Mouse (Mus musculus) hindbrain, embryonic 14.5 days (tissue): ENCODE measurements at regions not wholly inside any gene's neighbourhood (a gene's known extent, or its start where the extent isn't known, plus 50 kb on each side); places are given as distances from the start of the nearest gene placed in this dataset.
A peak's percentile ranks its signal among the peaks of the same experiment; 100 is the strongest.

Experiments
- ATAC-seq: fragments of 200-750 bp; cut with Nextera tagmentation; 2 replicates; pipeline ENCODE4 v1.8.0; 2017; ENCODE audit warnings: moderate number of reproducible peaks, mild to moderate bottlenecking, moderate TSS enrichment, moderate library complexity; ENCODE audit not compliant: low FRiP score
- DNase-seq: peaks from one replicate; pipeline ENCODE4 v3.0.0-alpha.2; 2015; ENCODE audit warnings: low spot score
- H3K27ac ChIP-seq: fragments of 300-500 bp; sonication (generic); 2 replicates; pipeline ENCODE4 v1.5.1; 2014; ENCODE audit warnings: mild to moderate bottlenecking, moderate library complexity
- H3K27me3 ChIP-seq: fragments of 300-500 bp; sonication (generic); 2 replicates; pipeline ENCODE4 v1.6.1; 2014; ENCODE audit warnings: mild to moderate bottlenecking, low read length, mixed read lengths; ENCODE audit not compliant: control insufficient read depth, insufficient read depth
- H3K36me3 ChIP-seq: fragments of 300-500 bp; sonication (generic); replicated peaks from 2 replicates; pipeline ENCODE4 v1.6.1; 2014; ENCODE audit not compliant: control insufficient read depth, insufficient read depth
- H3K4me1 ChIP-seq: fragments of 300-500 bp; sonication (generic); replicated peaks from 2 replicates; pipeline ENCODE4 v1.6.1; 2014; ENCODE audit warnings: antibody characterized with exemption, low read length, mixed read lengths; ENCODE audit not compliant: control insufficient read depth, insufficient read depth
- H3K4me2 ChIP-seq: fragments of 300-500 bp; sonication (generic); replicated peaks from 2 replicates; pipeline ENCODE4 v1.6.1; 2014; ENCODE audit warnings: mild to moderate bottlenecking, moderate library complexity
- H3K4me3 ChIP-seq: fragments of 300-500 bp; sonication (generic); replicated peaks from 2 replicates; pipeline ENCODE4 v1.5.1; 2014; ENCODE audit warnings: mild to moderate bottlenecking, low read length
- H3K9ac ChIP-seq: fragments of 300-500 bp; sonication (generic); 2 replicates; pipeline ENCODE4 v1.6.1; 2014
- H3K9me3 ChIP-seq: fragments of 300-500 bp; sonication (generic); 2 replicates; pipeline ENCODE4 v1.6.1; 2016; ENCODE audit warnings: low read length; ENCODE audit not compliant: control insufficient read depth
- WGBS: fragments of 180-500 bp; shearing (Covaris S2); extraction: QIAGEN DNeasy Blood & Tissue Kit; methylation state at CpG from one replicate; pipeline ENCODE4 v1.1.7; 2014; 5-methylcytosine and 5-hydroxymethylcytosine counted together

DNA sequence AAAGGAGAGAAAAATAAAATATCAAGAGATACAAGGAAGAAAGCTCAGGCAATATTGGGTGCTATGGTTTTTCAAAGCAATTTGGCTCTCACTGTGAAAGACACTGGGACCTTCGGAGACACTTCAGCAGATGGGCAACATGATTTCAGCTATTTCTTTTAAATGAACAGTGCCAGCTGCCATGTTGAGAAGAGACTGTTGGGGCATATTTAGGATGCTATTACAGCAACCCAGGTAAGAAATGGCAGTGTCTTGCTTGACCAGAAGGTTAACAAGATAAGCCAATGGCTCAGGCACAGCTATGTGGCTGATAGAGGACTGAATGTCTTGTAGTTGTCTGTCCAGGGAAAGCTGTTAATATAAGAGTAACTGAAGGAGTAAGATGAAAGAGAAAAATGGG, 348.6 kb downstream of the Ankrd7 start:
- Histone ChIP-seq H3K27me3 (no peaks in the 10 kb centered on the region), H3K27ac (no peak overlapping the region), H3K4me1 (no peaks in the 10 kb centered on the region), H3K4me2 (no peak overlapping the region), H3K9me3 (no peaks in the 10 kb centered on the region), H3K36me3 (no peaks in the 10 kb centered on the region), H3K4me3 (no peak overlapping the region), H3K9ac (no peak overlapping the region)
- ATAC-seq: no peak
- 75% methylated on average over 1 of the region's 1 CpGs for WGBS
- no peak for DNase-seq

GRCm38 (mm10) chr6:19215124-19215523, 349.0 kb downstream of the Ankrd7 start:
- no peak for DNase-seq
- Histone ChIP-seq H3K4me3 (no peak overlapping the region), H3K36me3 (no peaks in the 10 kb centered on the region), H3K4me1 (no peaks in the 10 kb centered on the region), H3K4me2 (no peak overlapping the region), H3K27me3 (no peaks in the 10 kb centered on the region), H3K9ac (no peak overlapping the region), H3K27ac (no peak overlapping the region), H3K9me3 (no peaks in the 10 kb centered on the region)
- WGBS: 74% methylated on average over 1 of the region's 1 CpGs
- no peak for ATAC-seq

GRCm38 (mm10) chr6:19264075-19264819, 398.1 kb downstream of the Ankrd7 start:
- ATAC-seq (no peak), DNase-seq (no peak)
- Histone ChIP-seq H3K9me3 (no peaks in the 10 kb centered on the region), H3K4me1 (no peaks in the 10 kb centered on the region), H3K9ac (no peak overlapping the region), H3K27ac (no peak overlapping the region), H3K36me3 (no peaks in the 10 kb centered on the region), H3K4me2 (no peak overlapping the region), H3K4me3 (no peak overlapping the region), H3K27me3 (no peaks in the 10 kb centered on the region)
- 67% methylated on average over 5 of the region's 5 CpGs for WGBS

DNA sequence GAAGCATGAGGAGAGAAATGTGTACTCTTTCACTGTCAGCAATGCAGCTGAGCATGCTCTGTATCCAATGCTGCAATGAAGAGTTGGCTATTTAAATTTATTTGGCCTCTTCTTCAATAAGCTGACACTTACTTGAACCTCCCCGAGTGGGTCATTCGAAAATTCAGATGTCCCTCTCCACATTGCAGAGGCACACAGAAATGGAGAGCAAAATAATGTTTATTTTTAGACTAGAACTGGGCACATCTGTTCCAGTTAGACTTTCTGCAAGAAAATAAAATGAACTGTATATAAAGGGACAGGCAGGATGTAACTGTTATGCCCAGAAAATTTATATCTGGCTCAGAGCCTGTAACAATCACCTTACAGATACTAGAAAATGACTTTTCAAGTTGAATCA, 407.1 kb downstream of the Ankrd7 start:
- Histone ChIP-seq H3K4me2 (no peak overlapping the region), H3K9me3 (no peaks in the 10 kb centered on the region), H3K4me1 (no peaks in the 10 kb centered on the region), H3K9ac (no peak overlapping the region), H3K4me3 (no peak overlapping the region), H3K36me3 (no peaks in the 10 kb centered on the region), H3K27ac (no peak overlapping the region), H3K27me3 (no peaks in the 10 kb centered on the region)
- no peak for DNase-seq
- no peak for ATAC-seq
- 78% methylated on average over 2 of the region's 2 CpGs for WGBS

GRCm38 (mm10) chr6:19282682-19283333, 416.7 kb downstream of the Ankrd7 start:
- ATAC-seq: peak; percentile 72; the same call in 1 of the 2 replicates
- Histone ChIP-seq H3K27ac (peak overlapping the region; percentile 38; the same call in 1 of the 2 replicates), H3K4me3 (no peak overlapping the region), H3K4me1 (no peaks in the 10 kb centered on the region), H3K36me3 (no peaks in the 10 kb centered on the region), H3K9me3 (no peaks in the 10 kb centered on the region), H3K27me3 (no peaks in the 10 kb centered on the region), H3K4me2 (no peak overlapping the region), H3K9ac (no peak overlapping the region)
- peak; percentile 44 for DNase-seq
- WGBS: 51% methylated on average over 4 of the region's 4 CpGs

DNA sequence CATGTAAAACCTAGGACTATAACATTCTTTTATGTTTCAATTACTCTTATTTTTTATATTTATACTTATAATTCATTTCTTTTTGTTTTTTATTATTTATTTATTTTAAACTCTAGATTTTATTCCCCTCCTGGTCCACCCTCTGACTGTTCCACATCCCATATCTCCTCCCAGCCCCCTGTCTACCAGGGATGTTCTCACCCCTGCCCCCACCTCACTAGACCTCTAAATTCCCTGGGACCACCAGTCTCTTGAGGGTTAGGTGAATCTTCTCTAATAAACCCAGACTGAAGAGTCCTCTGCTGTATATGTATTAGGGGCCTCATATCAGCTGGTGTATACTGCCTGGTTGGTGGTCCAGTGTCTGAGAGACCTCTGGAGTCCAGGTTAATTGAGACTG, 466.5 kb downstream of the Ankrd7 start:
- Histone ChIP-seq H3K27me3 (no peaks in the 10 kb centered on the region), H3K36me3 (no peaks in the 10 kb centered on the region), H3K9ac (no peak overlapping the region), H3K4me1 (no peaks in the 10 kb centered on the region), H3K4me3 (no peak overlapping the region), H3K27ac (no peak overlapping the region), H3K4me2 (no peak overlapping the region), H3K9me3 (no peaks in the 10 kb centered on the region)
- DNase-seq: no peak
- ATAC-seq: no peak

GRCm38 (mm10) chr6:19335653-19336052, 469.5 kb downstream of the Ankrd7 start:
- WGBS: 88% methylated on average over 6 of the region's 6 CpGs
- H3K9me3 ChIP-seq: no peaks in the 10 kb centered on the region

GRCm38 (mm10) chr6:19338470-19338869, 472.4 kb downstream of the Ankrd7 start:
- H3K36me3 ChIP-seq: no peaks in the 10 kb centered on the region
- no peak for ATAC-seq
- H3K9me3 ChIP-seq: no peaks in the 10 kb centered on the region
- no peak overlapping the region for H3K4me2 ChIP-seq
- WGBS: 80% methylated on average over 5 of the region's 5 CpGs
- DNase-seq: no peak
- H3K4me3 ChIP-seq: no peak overlapping the region
- H3K27me3 ChIP-seq: no peaks in the 10 kb centered on the region
- no peak overlapping the region for H3K9ac ChIP-seq
- no peaks in the 10 kb centered on the region for H3K4me1 ChIP-seq
- H3K27ac ChIP-seq: no peak overlapping the region

More at GRCm38 (mm10) chr6:19335653-19336052, 469.5 kb downstream of the Ankrd7 start:
- DNase-seq: no peak
- no peaks in the 10 kb centered on the region for H3K36me3 ChIP-seq
- no peak; the same call in 1 of the 2 replicates for ATAC-seq
- H3K4me1 ChIP-seq: no peaks in the 10 kb centered on the region
- no peak overlapping the region for H3K27ac ChIP-seq
- H3K9ac ChIP-seq: no peak overlapping the region
- no peak overlapping the region for H3K4me3 ChIP-seq
- no peaks in the 10 kb centered on the region for H3K27me3 ChIP-seq
- no peak overlapping the region for H3K4me2 ChIP-seq
